Mouse (Mus musculus): ENCODE measurements around the gene Plekhj1. TPM values are rescaled to one million over a fixed set of nuclear protein-coding genes. Genes with fewer than 3 reads are reported as not detected.

The Plekhj1 gene
- total and polyA plus RNA-seq, 2 experiments from 2014 or later, result 74.4 to 99.4 TPM

- ATAC-seq (peak; percentile 90), DNase-seq (ENCODE audit: low spot score) (peak; percentile 87)
- Histone ChIP-seq H3K9me3 (ENCODE audit: low read length) (no peaks in the 10 kb centered on the region), H3K27ac (peak overlapping the region; percentile 73), H3K36me3 (ENCODE audit: insufficient read depth, low read length) (peaks cover 84% of the 10 kb centered on the region), H3K4me1 (ENCODE audit: insufficient read depth, low read length) (no peaks in the 10 kb centered on the region), H3K4me3 (ENCODE audit: low read length) (no peak overlapping the region), H3K4me2 (ENCODE audit: low read depth, low read length) (no peak overlapping the region), H3K27me3 (ENCODE audit: insufficient read depth, low read length) (no peaks in the 10 kb centered on the region), H3K9ac (replicated peaks; ENCODE audit: low read length) (no peak overlapping the region)
- 45% methylated on average over 2 of the region's 2 CpGs for WGBS
- peak; percentile 96 for TF ChIP-seq CTCF (IDR thresholded peaks at IDR 0.05; ENCODE audit: low read depth)
These were observed 23.9 kb downstream of the Plekhj1 start for GRCm38 (mm10) chr10:80774549-80774948.

- no peak overlapping the region for H3K4me2 ChIP-seq (ENCODE audit: low read depth, low read length)
- peak overlapping the region; percentile 73 for H3K27ac ChIP-seq
- no peak for TF ChIP-seq CTCF (IDR thresholded peaks at IDR 0.05; ENCODE audit: low read depth)
- H3K36me3 ChIP-seq (ENCODE audit: insufficient read depth, low read length), result peaks cover 81% of the 10 kb centered on the region
- DNase-seq (ENCODE audit: low spot score) (no peak), ATAC-seq (no peak)
- WGBS, result 76% methylated on average over 5 of the region's 5 CpGs
- H3K27me3 ChIP-seq (ENCODE audit: insufficient read depth, low read length), result no peaks in the 10 kb centered on the region
- H3K9ac ChIP-seq (replicated peaks; ENCODE audit: low read length), result no peak overlapping the region
- no peaks in the 10 kb centered on the region for H3K4me1 ChIP-seq (ENCODE audit: insufficient read depth, low read length)
- H3K9me3 ChIP-seq (ENCODE audit: low read length), result no peaks in the 10 kb centered on the region
- no peak overlapping the region for H3K4me3 ChIP-seq (ENCODE audit: low read length)
These were observed 24.6 kb downstream of the Plekhj1 start for GRCm38 (mm10) chr10:80773816-80774215.

- Histone ChIP-seq H3K4me1 (ENCODE audit: insufficient read depth, low read length) (no peaks in the 10 kb centered on the region), H3K27ac (no peak overlapping the region), H3K9ac (replicated peaks; ENCODE audit: low read length) (no peak overlapping the region), H3K4me3 (ENCODE audit: low read length) (no peak overlapping the region), H3K9me3 (ENCODE audit: low read length) (no peaks in the 10 kb centered on the region), H3K27me3 (ENCODE audit: insufficient read depth, low read length) (no peaks in the 10 kb centered on the region), H3K4me2 (ENCODE audit: low read depth, low read length) (no peak overlapping the region), H3K36me3 (ENCODE audit: insufficient read depth, low read length) (peaks cover 71% of the 10 kb centered on the region)
- ATAC-seq, result no peak
- no peak for TF ChIP-seq CTCF (IDR thresholded peaks at IDR 0.05; ENCODE audit: low read depth)
- WGBS, result 84% methylated on average over 6 of the region's 6 CpGs
- DNase-seq (ENCODE audit: low spot score), result no peak
These were observed 30.1 kb downstream of the Plekhj1 start for GRCm38 (mm10) chr10:80768365-80768764.

GRCm38 (mm10) chr10:80766161-80766815, 32.1 kb downstream of the Plekhj1 start:
- WGBS, result 82% methylated on average over 10 of the region's 10 CpGs
- DNase-seq (ENCODE audit: low spot score), result no peak
- H3K4me1 ChIP-seq (ENCODE audit: insufficient read depth, low read length), result no peaks in the 10 kb centered on the region

GRCm38 (mm10) chr10:80765746-80766145, 32.7 kb downstream of the Plekhj1 start:
- Histone ChIP-seq H3K9ac (replicated peaks; ENCODE audit: low read length) (no peak overlapping the region), H3K27me3 (ENCODE audit: insufficient read depth, low read length) (no peaks in the 10 kb centered on the region), H3K27ac (no peak overlapping the region), H3K4me1 (ENCODE audit: insufficient read depth, low read length) (no peaks in the 10 kb centered on the region), H3K9me3 (ENCODE audit: low read length) (no peaks in the 10 kb centered on the region), H3K36me3 (ENCODE audit: insufficient read depth, low read length) (peaks cover 46% of the 10 kb centered on the region), H3K4me3 (ENCODE audit: low read length) (no peak overlapping the region), H3K4me2 (ENCODE audit: low read depth, low read length) (no peak overlapping the region)
- ATAC-seq (no peak), DNase-seq (ENCODE audit: low spot score) (no peak)
- 92% methylated on average over 2 of the region's 2 CpGs for WGBS
- no peak for TF ChIP-seq CTCF (IDR thresholded peaks at IDR 0.05; ENCODE audit: low read depth)

More at GRCm38 (mm10) chr10:80766161-80766815, 32.1 kb downstream of the Plekhj1 start:
- TF ChIP-seq CTCF (IDR thresholded peaks at IDR 0.05; ENCODE audit: low read depth), result no peak
- no peak overlapping the region for H3K4me3 ChIP-seq (ENCODE audit: low read length)
- H3K36me3 ChIP-seq (ENCODE audit: insufficient read depth, low read length), result peaks cover 52% of the 10 kb centered on the region
- no peak for ATAC-seq
- no peak overlapping the region for H3K27ac ChIP-seq
- no peak overlapping the region for H3K4me2 ChIP-seq (ENCODE audit: low read depth, low read length)
- H3K9ac ChIP-seq (replicated peaks; ENCODE audit: low read length), result no peak overlapping the region
- H3K27me3 ChIP-seq (ENCODE audit: insufficient read depth, low read length), result no peaks in the 10 kb centered on the region
- H3K9me3 ChIP-seq (ENCODE audit: low read length), result no peaks in the 10 kb centered on the region

- Histone ChIP-seq H3K36me3 (ENCODE audit: insufficient read depth, low read length) (peaks cover 30% of the 10 kb centered on the region), H3K4me2 (ENCODE audit: low read depth, low read length) (no peak overlapping the region), H3K4me3 (ENCODE audit: low read length) (no peak overlapping the region), H3K27me3 (ENCODE audit: insufficient read depth, low read length) (no peaks in the 10 kb centered on the region), H3K27ac (no peak overlapping the region), H3K4me1 (ENCODE audit: insufficient read depth, low read length) (peaks cover 5% of the 10 kb centered on the region; the same call in 1 of the 2 replicates), H3K9ac (replicated peaks; ENCODE audit: low read length) (no peak overlapping the region), H3K9me3 (ENCODE audit: low read length) (no peaks in the 10 kb centered on the region)
- WGBS, result 91% methylated on average over 2 of the region's 2 CpGs
- DNase-seq (ENCODE audit: low spot score), result no peak
- TF ChIP-seq CTCF (IDR thresholded peaks at IDR 0.05; ENCODE audit: low read depth), result no peak
- ATAC-seq, result no peak
These were observed 34.9 kb downstream of the Plekhj1 start for GRCm38 (mm10) chr10:80763502-80763901.

- TF ChIP-seq CTCF (IDR thresholded peaks at IDR 0.05; ENCODE audit: low read depth), result no peak
- H3K36me3 ChIP-seq (ENCODE audit: insufficient read depth, low read length), result peaks cover 19% of the 10 kb centered on the region; the same call in 1 of the 2 replicates
- H3K9me3 ChIP-seq (ENCODE audit: low read length), result no peaks in the 10 kb centered on the region
- no peak for DNase-seq (ENCODE audit: low spot score)
- H3K27ac ChIP-seq, result no peak overlapping the region
- no peaks in the 10 kb centered on the region for H3K27me3 ChIP-seq (ENCODE audit: insufficient read depth, low read length)
- H3K4me1 ChIP-seq (ENCODE audit: insufficient read depth, low read length), result peaks cover 20% of the 10 kb centered on the region
- no peak overlapping the region for H3K4me2 ChIP-seq (ENCODE audit: low read depth, low read length)
- 46% methylated on average over 3 of the region's 3 CpGs for WGBS
- H3K9ac ChIP-seq (replicated peaks; ENCODE audit: low read length), result no peak overlapping the region
- H3K4me3 ChIP-seq (ENCODE audit: low read length), result no peak overlapping the region
- no peak for ATAC-seq
These were observed 36.6 kb downstream of the Plekhj1 start for GRCm38 (mm10) chr10:80761821-80762220.
